Mouse (Mus musculus) intestine, embryonic 16.5 days (tissue): ENCODE data around the gene Sdsl. TPM values are rescaled to one million over a fixed set of nuclear protein-coding genes. Genes with fewer than 3 reads are reported as not detected.

Experiments used
- ATAC-seq: fragments of 200-750 bp; cut with Nextera tagmentation; 2 replicates; pipeline ENCODE4 v1.8.0; 2017; ENCODE audit warnings: moderate TSS enrichment, moderate library complexity
- H3K27ac ChIP-seq: fragments of 300-500 bp; sonication (generic); 2 replicates; pipeline ENCODE4 v1.5.1; 2014; ENCODE audit warnings: mild to moderate bottlenecking, low read length
- H3K27me3 ChIP-seq: fragments of 300-500 bp; sonication (generic); replicated peaks from 2 replicates; pipeline ENCODE4 v1.6.1; 2014; ENCODE audit warnings: low read length, control low read depth, mixed read lengths; ENCODE audit not compliant: control insufficient read depth, insufficient read depth
- H3K36me3 ChIP-seq: fragments of 300-500 bp; sonication (generic); 2 replicates; pipeline ENCODE4 v1.6.1; 2014; ENCODE audit warnings: low read length, control low read depth; ENCODE audit not compliant: control insufficient read depth, insufficient read depth
- H3K4me1 ChIP-seq: fragments of 300-500 bp; sonication (generic); 2 replicates; pipeline ENCODE4 v1.6.1; 2014; ENCODE audit warnings: low read length, control low read depth, mixed read lengths; ENCODE audit not compliant: control insufficient read depth, insufficient read depth
- H3K4me2 ChIP-seq: fragments of 300-500 bp; sonication (generic); 2 replicates; pipeline ENCODE4 v1.6.1; 2014; ENCODE audit warnings: low read depth, low read length, control low read depth
- H3K4me3 ChIP-seq: fragments of 300-500 bp; sonication (generic); 2 replicates; pipeline ENCODE4 v1.5.1; 2014; ENCODE audit warnings: mild to moderate bottlenecking, low read length
- H3K9ac ChIP-seq: fragments of 300-500 bp; sonication (generic); 2 replicates; pipeline ENCODE4 v1.6.1; 2014; ENCODE audit warnings: low read depth, low read length
- H3K9me3 ChIP-seq: fragments of 300-500 bp; sonication (generic); 2 replicates; pipeline ENCODE4 v1.6.1; 2016; ENCODE audit warnings: low read length, control low read depth; ENCODE audit not compliant: control insufficient read depth
- WGBS: fragments of 180-500 bp; shearing (Covaris S2); extraction: QIAGEN DNeasy Blood & Tissue Kit; methylation state at CpG from one replicate; pipeline ENCODE4 v1.1.7; 2014; 5-methylcytosine and 5-hydroxymethylcytosine counted together
- polyA plus RNA-seq: library from polyadenylated mRNA; unstranded; fragments of >200 nt; fragmentation: Nextera tagmentation; extraction: Ambion mirVana; gene quantifications from 2 replicates; pipeline ENCODE4 v1.2.1, GENCODE M21; 2015

Sdsl gene
- polyA plus RNA-seq, 1 experiment from 2014 or later = 19.9 TPM

DNA sequence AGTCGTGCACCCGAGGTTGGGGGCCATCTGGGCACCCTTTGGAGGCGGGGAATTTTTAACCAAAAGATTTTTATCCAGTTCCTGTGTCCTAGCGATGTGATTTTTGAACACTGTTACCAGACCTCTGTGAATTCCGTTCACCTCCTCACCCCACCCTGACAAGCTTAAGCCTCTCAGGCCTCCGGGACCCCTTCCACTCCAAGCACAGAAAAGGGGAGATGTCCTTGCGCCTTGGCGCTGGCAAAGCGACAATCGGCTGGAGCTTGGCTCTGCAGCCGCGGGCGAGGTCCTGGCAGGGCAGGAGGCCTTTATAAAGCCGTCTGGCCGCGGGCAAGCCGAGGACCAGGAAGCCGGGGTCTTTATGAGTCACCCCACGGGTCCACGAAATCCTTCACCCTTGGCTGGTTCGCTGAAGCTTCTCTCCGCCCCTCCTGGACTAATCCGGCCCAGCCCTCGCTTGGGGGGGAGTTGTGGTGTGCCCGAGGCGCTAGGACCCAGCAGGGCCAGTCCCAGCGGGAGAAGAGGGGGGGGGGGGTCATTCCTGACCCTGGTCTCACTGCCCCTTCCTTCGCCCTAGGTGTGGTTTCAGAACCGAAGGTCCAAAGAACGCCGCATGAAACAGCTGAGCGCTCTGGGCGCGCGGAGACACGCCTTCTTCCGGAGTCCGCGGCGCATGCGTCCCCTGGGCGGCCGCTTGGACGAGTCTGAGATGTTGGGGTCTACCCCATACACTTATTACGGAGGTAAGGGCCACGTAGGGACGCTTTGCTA, 36.7 kb downstream of the Sdsl start:
- peaks cover 18% of the 10 kb centered on the region for H3K4me1 ChIP-seq
- ATAC-seq = peak; percentile 27; the same call in 1 of the 2 replicates
- peak overlapping the region; percentile 52 for H3K4me3 ChIP-seq
- H3K27me3 ChIP-seq = peaks cover 95% of the 10 kb centered on the region
- 0 out of 2 replicates have a peak overlapping the region, but pooled peaks have one; percentile 45 for H3K9ac ChIP-seq
- H3K27ac ChIP-seq = no peak overlapping the region
- H3K36me3 ChIP-seq = no peaks in the 10 kb centered on the region
- peak overlapping the region; percentile 69 for H3K4me2 ChIP-seq
- under 1% methylated on average over 47 of the region's 47 CpGs for WGBS
- no peaks in the 10 kb centered on the region for H3K9me3 ChIP-seq

DNA sequence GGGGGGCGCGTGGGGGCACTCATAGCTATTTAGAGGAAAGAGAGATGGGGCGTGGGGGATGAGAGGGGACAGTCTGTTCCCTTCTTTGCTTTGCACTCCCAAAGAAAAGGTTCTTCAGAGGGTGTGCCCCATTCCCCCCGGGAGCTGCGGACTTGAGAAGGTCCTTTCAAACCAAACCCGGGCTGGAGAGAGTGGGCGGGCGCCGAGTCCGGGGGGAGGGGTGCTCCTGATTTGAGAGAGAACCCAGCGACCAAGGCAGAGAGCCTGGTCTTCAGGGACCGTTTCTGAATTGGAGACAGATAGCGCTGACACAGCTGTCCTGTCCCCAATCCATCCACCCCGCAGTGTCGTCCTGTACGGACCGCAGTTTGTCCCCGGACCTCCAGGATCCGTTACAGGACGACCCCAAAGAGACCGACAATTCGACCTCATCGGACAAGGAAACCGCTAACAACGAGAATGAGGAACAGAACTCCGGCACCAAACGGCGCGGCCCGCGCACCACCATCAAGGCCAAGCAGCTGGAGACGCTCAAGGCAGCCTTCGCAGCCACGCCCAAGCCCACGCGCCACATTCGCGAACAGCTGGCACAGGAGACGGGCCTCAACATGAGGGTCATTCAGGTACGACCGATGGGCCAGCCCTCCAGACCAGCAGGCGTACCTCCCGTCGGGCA, 37.5 kb downstream of the Sdsl start:
- Histone ChIP-seq H3K9me3 (no peaks in the 10 kb centered on the region), H3K4me2 (no peak overlapping the region), H3K4me3 (no peak overlapping the region), H3K9ac (no peak overlapping the region), H3K36me3 (no peaks in the 10 kb centered on the region), H3K27me3 (peaks cover 97% of the 10 kb centered on the region), H3K4me1 (peaks cover 16% of the 10 kb centered on the region), H3K27ac (no peak overlapping the region)
- 1% methylated on average over 44 of the region's 44 CpGs for WGBS
- no peak for ATAC-seq

DNA sequence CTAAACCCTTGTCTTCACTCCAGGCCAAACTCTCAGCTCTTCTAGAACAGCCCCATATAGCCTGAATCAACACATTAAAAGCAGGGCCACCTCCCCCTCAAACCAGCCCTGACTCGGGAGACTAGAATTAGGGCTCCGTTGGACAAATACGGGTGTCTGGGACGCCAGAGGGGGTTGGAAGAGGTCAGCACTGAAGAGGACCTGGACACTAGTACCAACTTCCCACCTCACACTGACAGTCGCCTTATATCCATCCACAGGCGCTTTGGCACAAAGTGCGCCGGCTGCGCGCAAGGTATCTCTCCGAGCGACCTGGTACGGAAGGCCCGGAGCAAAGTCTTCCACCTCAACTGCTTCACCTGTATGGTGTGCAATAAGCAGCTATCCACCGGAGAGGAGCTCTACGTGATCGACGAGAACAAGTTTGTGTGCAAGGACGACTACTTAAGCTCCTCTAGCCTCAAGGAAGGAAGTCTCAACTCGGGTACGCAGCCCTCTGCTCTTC, 38.3 kb downstream of the Sdsl start:
- Histone ChIP-seq H3K4me1 (peaks cover 13% of the 10 kb centered on the region), H3K4me2 (no peak overlapping the region), H3K27me3 (peaks cover 97% of the 10 kb centered on the region), H3K27ac (no peak overlapping the region), H3K9me3 (no peaks in the 10 kb centered on the region), H3K4me3 (no peak overlapping the region), H3K9ac (no peak overlapping the region), H3K36me3 (no peaks in the 10 kb centered on the region)
- WGBS = 2% methylated on average over 21 of the region's 21 CpGs
- no peak for ATAC-seq

DNA sequence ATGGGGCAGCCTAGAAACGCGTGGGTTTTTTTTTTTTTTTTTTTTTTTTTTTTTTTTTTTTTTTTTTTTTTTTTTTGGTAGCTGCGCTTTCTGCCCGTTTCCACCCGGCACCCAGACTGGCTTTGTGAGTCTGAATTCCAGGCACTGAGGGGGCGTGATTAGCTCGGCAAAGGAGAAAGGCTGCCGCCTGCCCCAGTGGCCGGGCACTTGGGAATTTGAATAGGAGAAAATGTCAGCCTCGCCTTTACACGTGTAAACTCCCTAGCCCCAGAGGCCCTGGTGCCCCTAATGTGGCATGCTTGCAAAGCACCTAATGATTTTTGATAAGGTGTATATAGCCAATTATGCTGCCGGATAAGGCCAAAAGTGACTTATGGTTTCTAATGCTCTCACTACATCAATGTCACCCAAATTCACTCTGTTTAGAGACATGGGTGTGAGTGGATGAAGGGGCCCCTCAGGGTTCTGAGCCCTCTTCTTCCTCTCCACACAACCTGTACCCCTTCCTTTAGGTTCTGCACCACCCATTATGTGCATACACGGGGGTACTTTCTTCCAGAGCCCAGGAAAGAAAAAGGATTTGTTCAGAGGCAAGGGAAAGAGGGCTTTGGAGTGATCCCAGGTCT, 39.4 kb downstream of the Sdsl start:
- no peak for ATAC-seq
- Histone ChIP-seq H3K9ac (no peak overlapping the region), H3K27me3 (peaks cover 95% of the 10 kb centered on the region), H3K4me1 (peaks cover 13% of the 10 kb centered on the region), H3K36me3 (no peaks in the 10 kb centered on the region), H3K4me2 (no peak overlapping the region), H3K27ac (no peak overlapping the region), H3K4me3 (no peak overlapping the region), H3K9me3 (no peaks in the 10 kb centered on the region)
- 1% methylated on average over 13 of the region's 13 CpGs for WGBS

DNA sequence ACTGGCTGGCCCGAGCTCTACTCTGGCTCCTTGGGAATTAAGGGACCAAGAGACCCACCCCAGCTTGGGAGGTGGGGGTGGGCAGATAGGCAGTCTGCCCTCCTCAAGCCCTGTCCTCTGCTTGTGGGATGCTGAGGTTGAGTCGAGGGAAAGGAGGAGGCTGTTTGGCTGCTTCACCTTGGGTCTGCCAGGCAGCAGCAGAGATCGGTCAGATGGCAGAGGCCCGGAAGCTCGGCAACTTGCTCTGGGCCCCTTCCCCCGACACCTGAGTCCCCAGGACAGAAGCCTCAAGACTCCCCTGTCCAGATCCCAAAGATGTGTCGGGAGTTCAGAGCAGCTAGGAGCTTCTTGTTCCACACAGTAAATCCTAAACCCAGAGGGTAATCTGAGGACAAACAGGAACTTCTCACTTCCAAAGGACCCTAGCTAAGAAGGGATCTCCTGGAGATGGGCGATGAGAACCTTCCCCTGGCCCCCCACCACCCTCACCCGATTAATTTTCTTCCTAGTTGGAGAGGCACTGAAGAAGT, 40.1 kb downstream of the Sdsl start:
- ATAC-seq = no peak
- WGBS = 2% methylated on average over 9 of the region's 9 CpGs
- Histone ChIP-seq H3K4me1 (peaks cover 9% of the 10 kb centered on the region), H3K9me3 (no peaks in the 10 kb centered on the region), H3K27me3 (peaks cover 95% of the 10 kb centered on the region), H3K4me2 (no peak overlapping the region), H3K36me3 (no peaks in the 10 kb centered on the region), H3K27ac (no peak overlapping the region), H3K4me3 (no peak overlapping the region), H3K9ac (no peak overlapping the region)

DNA sequence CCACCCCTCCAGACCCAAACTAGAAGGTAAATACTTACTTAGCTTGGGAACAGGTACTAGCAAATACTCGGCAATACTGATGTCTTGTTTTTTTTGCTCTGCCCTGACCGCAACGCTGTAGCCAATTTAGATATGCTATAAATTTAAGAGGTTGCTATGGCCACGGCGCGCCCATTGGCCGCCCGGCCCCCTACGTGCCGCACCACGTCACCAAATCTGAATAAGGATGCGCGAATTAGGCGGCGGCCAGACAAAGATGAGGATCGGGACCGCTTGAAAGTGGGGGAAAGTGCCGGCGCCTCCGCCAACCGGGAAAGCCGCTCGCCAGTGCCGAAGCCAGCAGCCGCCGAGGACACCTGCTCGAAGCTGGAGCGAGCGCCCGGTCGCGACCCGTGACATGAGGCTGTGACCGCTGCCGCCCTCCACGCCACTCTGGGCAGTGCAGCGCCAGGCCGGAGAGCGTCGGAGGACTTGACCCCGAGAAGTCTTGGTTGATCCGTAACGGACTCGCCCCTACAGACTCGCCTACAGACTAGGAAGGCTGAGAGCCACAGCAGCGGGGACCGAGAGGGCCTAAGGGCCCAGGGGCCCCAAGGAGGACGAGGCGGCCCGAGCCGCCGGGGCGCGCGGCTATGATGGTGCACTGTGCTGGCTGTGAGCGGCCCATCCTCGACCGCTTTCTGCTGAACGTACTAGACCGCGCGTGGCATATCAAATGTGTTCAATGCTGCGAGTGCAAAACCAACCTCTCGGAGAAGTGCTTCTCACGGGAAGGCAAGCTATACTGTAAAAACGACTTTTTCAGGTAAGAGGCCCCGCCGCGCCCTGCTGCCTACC, 40.7 kb downstream of the Sdsl start, which contains the start of gene Lhx5:
Gene Lhx5, plus strand, starts transcription at position 51 of the 837 bp plus-strand sequence.
- no peaks in the 10 kb centered on the region for H3K9me3 ChIP-seq
- no peak within 1 kb of the TSS for H3K4me2 ChIP-seq
- no peaks in the 10 kb centered on the region for H3K36me3 ChIP-seq
- under 1% methylated on average over 69 of the region's 69 CpGs for WGBS
- peaks cover 96% of the 10 kb centered on the region for H3K27me3 ChIP-seq
- no peak within 1 kb of the TSS for H3K4me3 ChIP-seq
- ATAC-seq = no peak
- H3K9ac ChIP-seq = no peak within 1 kb of the TSS
- no peak within 1 kb of the TSS for H3K27ac ChIP-seq
- H3K4me1 ChIP-seq = peaks cover 9% of the 10 kb centered on the region

DNA sequence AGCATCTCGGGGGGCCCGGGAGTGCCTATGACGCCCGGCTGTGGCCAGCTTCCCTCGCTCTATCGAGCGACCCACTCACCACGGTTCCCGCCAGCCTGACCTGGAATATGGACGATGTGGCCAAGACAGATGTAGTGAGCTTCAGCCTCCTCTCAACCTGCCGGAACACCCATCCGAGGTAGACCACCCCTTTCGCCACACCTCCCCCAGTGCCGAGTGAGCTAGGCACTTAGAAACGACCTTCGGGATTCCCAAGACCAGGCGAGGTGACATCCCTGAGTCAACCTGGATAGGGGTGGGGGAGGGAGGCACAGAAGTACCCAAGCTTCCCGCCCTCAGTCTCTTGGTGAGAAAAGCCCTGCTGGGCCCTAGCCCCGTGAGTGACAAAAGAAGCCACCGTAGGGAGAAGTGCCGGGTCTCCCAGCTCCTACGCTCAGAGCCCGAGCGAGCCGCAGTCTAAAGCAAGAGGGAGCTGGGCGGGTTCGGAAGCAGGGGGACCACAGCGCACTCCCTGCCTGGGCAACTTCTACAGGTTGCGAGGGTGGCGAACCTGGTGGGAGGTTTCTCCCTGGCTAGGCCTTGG, 41.5 kb downstream of the Sdsl start:
- H3K9me3 ChIP-seq = no peaks in the 10 kb centered on the region

DNA sequence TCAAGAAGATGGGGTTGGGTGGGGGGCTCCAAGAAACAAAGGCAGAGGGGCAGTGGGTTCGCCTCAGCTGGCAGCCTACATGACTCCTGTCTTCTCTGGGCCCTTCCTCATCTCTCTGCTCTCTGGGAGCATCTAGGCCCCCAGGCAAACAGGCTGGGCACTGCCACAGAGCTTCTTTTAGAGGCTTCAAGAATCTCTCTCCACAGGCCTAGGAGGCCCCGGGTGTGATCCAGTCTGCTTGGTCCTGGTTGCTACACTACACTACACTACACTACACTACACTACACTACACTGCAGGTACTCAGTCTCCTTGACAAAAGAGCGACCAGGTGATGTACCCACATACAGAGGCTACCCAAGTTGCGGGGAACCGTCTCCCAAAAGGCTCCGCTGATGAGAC, 42.9 kb downstream of the Sdsl start:
- H3K36me3 ChIP-seq = no peaks in the 10 kb centered on the region
- no peaks in the 10 kb centered on the region for H3K4me1 ChIP-seq
- no peak overlapping the region for H3K9ac ChIP-seq
- no peak overlapping the region for H3K4me2 ChIP-seq
- no peak overlapping the region for H3K27ac ChIP-seq
- ATAC-seq = no peak
- H3K9me3 ChIP-seq = no peaks in the 10 kb centered on the region
- no peak overlapping the region for H3K4me3 ChIP-seq
- peaks cover 93% of the 10 kb centered on the region for H3K27me3 ChIP-seq
- 4% methylated on average over 6 of the region's 6 CpGs for WGBS

More for the DNA sequence above, 41.5 kb downstream of the Sdsl start:
- H3K36me3 ChIP-seq = no peaks in the 10 kb centered on the region
- peaks cover 96% of the 10 kb centered on the region for H3K27me3 ChIP-seq
- H3K4me1 ChIP-seq = peaks cover 6% of the 10 kb centered on the region
- H3K4me3 ChIP-seq = no peak overlapping the region
- no peak for ATAC-seq
- under 1% methylated on average over 30 of the region's 30 CpGs for WGBS
- no peak overlapping the region for H3K27ac ChIP-seq
- no peak overlapping the region for H3K4me2 ChIP-seq
- no peak overlapping the region for H3K9ac ChIP-seq
